Mouse (Mus musculus) lung, adult 2 months (tissue): ENCODE data around the gene Prss38. TPM values are rescaled to one million over a fixed set of nuclear protein-coding genes. Genes with fewer than 3 reads are reported as not detected.

Experiments used
- DNase-seq: peaks from one replicate; pipeline ENCODE4 v3.0.0; 2022
- H3K4me1 ChIP-seq: fragments of 200-500 bp; 2 replicates; pipeline ENCODE4 v1.6.1; 2011; ENCODE audit warnings: low read length; ENCODE audit not compliant: control insufficient read depth, insufficient read depth
- H3K4me3 ChIP-seq: fragments of 200-500 bp; replicated peaks from 2 replicates; pipeline ENCODE3; 2011; ENCODE audit warnings: low read depth, mild to moderate bottlenecking, control low read depth, low read length; ENCODE audit errors: extremely low read depth
- CTCF ChIP-seq: fragments of 200-500 bp; IDR thresholded peaks from 2 replicates; pipeline ENCODE4 v1.5.1; 2011; ENCODE audit warnings: mild to moderate bottlenecking, low read length, control low read depth; ENCODE audit not compliant: insufficient read depth
- POLR2A ChIP-seq: fragments of 200-500 bp; IDR thresholded peaks from 2 replicates; pipeline ENCODE4 v1.6.1; 2011; ENCODE audit warnings: low read depth, mild to moderate bottlenecking, control low read depth, low read length, borderline replicate concordance; ENCODE audit errors: extremely low read depth
- WGBS: fragments of 180-500 bp; shearing (Covaris S2); methylation state at CpG from one replicate; pipeline ENCODE4 v1.1.7; 2018; 5-methylcytosine and 5-hydroxymethylcytosine counted together
- polyA plus RNA-seq: library from polyadenylated mRNA; depleted of rRNA; stranded (reverse); fragments of >200 nt; gene quantifications from 2 replicates; pipeline ENCODE4 v1.2.3, GENCODE M21; 2012

The Prss38 gene
- polyA plus RNA-seq, 1 experiment: not detected

- no peak overlapping the region for H3K4me3 ChIP-seq
- no peak for DNase-seq
- no peaks in the 10 kb centered on the region for H3K4me1 ChIP-seq
- WGBS: 72% methylated on average over 9 of the region's 9 CpGs
- TF ChIP-seq CTCF (no peak), POLR2A (no peak)
Measured at GRCm38 (mm10) chr11:59361291-59361690, 14.2 kb downstream of the Prss38 start.

GRCm38 (mm10) chr11:59356874-59357289 lies 18.6 kb downstream of the Prss38 start:
- 63% methylated on average over 11 of the region's 11 CpGs for WGBS
- TF ChIP-seq POLR2A: no peak
- Histone ChIP-seq H3K4me3 (no peak overlapping the region), H3K4me1 (no peaks in the 10 kb centered on the region)
- DNase-seq: no peak

- DNase-seq: no peak
- Histone ChIP-seq H3K4me3 (no peak overlapping the region), H3K4me1 (no peaks in the 10 kb centered on the region)
- no peak for TF ChIP-seq CTCF
- no peak for TF ChIP-seq POLR2A
- WGBS: 89% methylated on average over 4 of the region's 4 CpGs
Measured at GRCm38 (mm10) chr11:59354793-59355192, 20.7 kb downstream of the Prss38 start.

GRCm38 (mm10) chr11:59350326-59350725 lies 25.1 kb downstream of the Prss38 start:
- TF ChIP-seq POLR2A (no peak), CTCF (no peak)
- no peak for DNase-seq
- no peaks in the 10 kb centered on the region for H3K4me1 ChIP-seq
- no peak overlapping the region for H3K4me3 ChIP-seq
- 91% methylated on average over 2 of the region's 2 CpGs for WGBS

GRCm38 (mm10) chr11:59346166-59346910 lies 29.1 kb downstream of the Prss38 start:
- H3K4me1 ChIP-seq: no peaks in the 10 kb centered on the region
- no peak for TF ChIP-seq CTCF
- TF ChIP-seq POLR2A: no peak
- 47% methylated on average over 11 of the region's 11 CpGs for WGBS
- H3K4me3 ChIP-seq: no peak overlapping the region
- no peak for DNase-seq

GRCm38 (mm10) chr11:59342956-59343355 lies 32.5 kb downstream of the Prss38 start:
- no peak for DNase-seq
- 64% methylated on average over 5 of the region's 5 CpGs for WGBS
- Histone ChIP-seq H3K4me3 (no peak overlapping the region), H3K4me1 (no peaks in the 10 kb centered on the region)
- no peak for TF ChIP-seq POLR2A
- TF ChIP-seq CTCF: no peak

GRCm38 (mm10) chr11:59338736-59339120 lies 36.7 kb downstream of the Prss38 start:
- TF ChIP-seq POLR2A: no peak
- no peak for TF ChIP-seq CTCF
- 88% methylated on average over 2 of the region's 2 CpGs for WGBS
- no peaks in the 10 kb centered on the region for H3K4me1 ChIP-seq
- no peak for DNase-seq
- H3K4me3 ChIP-seq: no peak overlapping the region

- no peaks in the 10 kb centered on the region for H3K4me1 ChIP-seq
- H3K4me3 ChIP-seq: no peak overlapping the region
- TF ChIP-seq CTCF (no peak), POLR2A (no peak)
- 63% methylated on average over 13 of the region's 13 CpGs for WGBS
- DNase-seq: no peak
Measured at GRCm38 (mm10) chr11:59337955-59338735, 37.3 kb downstream of the Prss38 start.

- Histone ChIP-seq H3K4me3 (no peak overlapping the region), H3K4me1 (no peaks in the 10 kb centered on the region)
- DNase-seq: no peak
- no peak for TF ChIP-seq POLR2A
- TF ChIP-seq CTCF: no peak
- WGBS: 22% methylated on average over 1 of the region's 1 CpGs
Measured at GRCm38 (mm10) chr11:59336381-59336780, 39.1 kb downstream of the Prss38 start.

- 56% methylated on average over 2 of the region's 2 CpGs for WGBS
- no peak overlapping the region for H3K4me3 ChIP-seq
- DNase-seq: no peak
- no peak for TF ChIP-seq CTCF
- no peak for TF ChIP-seq POLR2A
- H3K4me1 ChIP-seq: no peaks in the 10 kb centered on the region
Measured at GRCm38 (mm10) chr11:59335942-59336341, 39.5 kb downstream of the Prss38 start.
